Mouse (Mus musculus): Measurements from ENCODE around the gene Rapgef2.

- no peak for TF ChIP-seq TAL1 (IDR thresholded peaks at IDR 0.05; ENCODE audit: low read length)
- TF ChIP-seq GATA1 (IDR thresholded peaks at IDR 0.05; ENCODE audit: low read length) = no peak
Observed at GRCm38 (mm10) chr3:79218566-79219051, 67.7 kb downstream of the Rapgef2 start.
